Mouse (Mus musculus): ENCODE measurements around the gene Abca4. TPM values are rescaled to one million over a fixed set of nuclear protein-coding genes. Genes with fewer than 3 reads are reported as not detected.
"Not testable (repeated sequence)": the region's sequence is repeated elsewhere in the genome, so short reads cannot be mapped to it uniquely, and the experiment has no call there.

Gene Abca4
- total RNA-seq, 2 experiments from 2014 or later, result 0.92 to 1.4 TPM

GRCm38 (mm10) chr3:122208296-122209225 lies 164.3 kb downstream of the Abca4 start:
- peak; percentile 33; the same call in 1 of the 2 replicates for ATAC-seq (ENCODE audit: poor library complexity, severe bottlenecking)

- no peak for ATAC-seq (ENCODE audit: poor library complexity, severe bottlenecking)
These were observed 165.3 kb downstream of the Abca4 start for GRCm38 (mm10) chr3:122209511-122209910.

- ATAC-seq (ENCODE audit: poor library complexity, severe bottlenecking), result no peak
These were observed 166.2 kb downstream of the Abca4 start for GRCm38 (mm10) chr3:122210434-122210833.

GRCm38 (mm10) chr3:122210846-122211245 lies 166.6 kb downstream of the Abca4 start:
- no peak for ATAC-seq (ENCODE audit: poor library complexity, severe bottlenecking)

GRCm38 (mm10) chr3:122211446-122212125 lies 167.3 kb downstream of the Abca4 start:
- ATAC-seq (ENCODE audit: poor library complexity, severe bottlenecking), result no peak

GRCm38 (mm10) chr3:122221240-122222036 lies 177.2 kb downstream of the Abca4 start:
- ATAC-seq (ENCODE audit: poor library complexity, severe bottlenecking), result no peak

- ATAC-seq (ENCODE audit: poor library complexity, severe bottlenecking), result not testable (repeated sequence)
These were observed 182.7 kb downstream of the Abca4 start for GRCm38 (mm10) chr3:122226972-122227371.

Other genes with a start within 250 kb of the Abca4 start
- gene Abcd3, start 229.1 kb upstream of the Abca4 start, total RNA-seq (2015), result 18.2 and 20.4 TPM in 2 replicates
- 20.1 and 22.7 TPM in 2 replicates for gene Abcd3, start 229.1 kb upstream of the Abca4 start, total RNA-seq (2017)
- gene Arhgap29, start 91.9 kb upstream of the Abca4 start, total RNA-seq (2015), result 3.4 and 3.5 TPM in 2 replicates
- 4.5 and 5.2 TPM in 2 replicates for gene Arhgap29, start 91.9 kb upstream of the Abca4 start, total RNA-seq (2017)
- gene Gclm, start 201.1 kb downstream of the Abca4 start, total RNA-seq (2015), result 59.2 and 67.7 TPM in 2 replicates
- 20.2 and 28.8 TPM in 2 replicates for gene Gclm, start 201.1 kb downstream of the Abca4 start, total RNA-seq (2017)
- 65.3 and 76.9 TPM in 2 replicates for gene Dnttip2, start 229.9 kb downstream of the Abca4 start, total RNA-seq (2015)
- 81.9 and 94.7 TPM in 2 replicates for gene Dnttip2, start 229.9 kb downstream of the Abca4 start, total RNA-seq (2017)
- 0.46 and 1.2 TPM in 2 replicates for gene Bcar3, start 249.7 kb downstream of the Abca4 start, total RNA-seq (2015)
- gene Bcar3, start 249.7 kb downstream of the Abca4 start, total RNA-seq (2017), result 1.2 and 2.0 TPM in 2 replicates

Measured in megakaryocyte, adult 5-6 weeks (primary cell).